Mouse (Mus musculus) WW6 (cell line): ENCODE data around the gene Igsf11.

Source experiments
- DNase-seq: peaks from one replicate; pipeline ENCODE4 v3.0.0-alpha.2; 2013; ENCODE audit warnings: low read depth, low spot score

Gene Igsf11

GRCm38 (mm10) chr16:38931519-38931918, 39.0 kb downstream of the Igsf11 start:
- no peak for DNase-seq

- no peak for DNase-seq
Measured at GRCm38 (mm10) chr16:38940805-38941204, 48.3 kb downstream of the Igsf11 start.

DNA sequence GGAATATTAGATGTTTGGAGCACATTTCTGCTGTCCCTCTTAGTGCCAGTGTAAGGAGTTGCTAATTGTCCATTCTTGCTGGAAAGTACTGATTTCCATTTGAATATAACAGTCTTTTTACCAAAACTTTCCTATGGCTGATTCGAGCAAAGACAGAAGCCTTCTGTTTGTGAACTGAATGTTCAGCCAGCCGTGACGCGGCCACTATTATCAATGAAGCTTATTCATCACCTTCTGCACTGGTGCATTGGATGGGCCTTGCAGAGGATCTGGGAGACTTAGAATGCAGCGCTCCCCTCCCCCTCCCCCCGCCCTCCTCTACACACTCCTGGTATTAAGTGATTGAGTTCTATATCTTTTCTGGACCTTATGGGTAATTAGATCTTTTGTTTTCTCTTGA, 48.8 kb downstream of the Igsf11 start:
- DNase-seq, result no peak

DNA sequence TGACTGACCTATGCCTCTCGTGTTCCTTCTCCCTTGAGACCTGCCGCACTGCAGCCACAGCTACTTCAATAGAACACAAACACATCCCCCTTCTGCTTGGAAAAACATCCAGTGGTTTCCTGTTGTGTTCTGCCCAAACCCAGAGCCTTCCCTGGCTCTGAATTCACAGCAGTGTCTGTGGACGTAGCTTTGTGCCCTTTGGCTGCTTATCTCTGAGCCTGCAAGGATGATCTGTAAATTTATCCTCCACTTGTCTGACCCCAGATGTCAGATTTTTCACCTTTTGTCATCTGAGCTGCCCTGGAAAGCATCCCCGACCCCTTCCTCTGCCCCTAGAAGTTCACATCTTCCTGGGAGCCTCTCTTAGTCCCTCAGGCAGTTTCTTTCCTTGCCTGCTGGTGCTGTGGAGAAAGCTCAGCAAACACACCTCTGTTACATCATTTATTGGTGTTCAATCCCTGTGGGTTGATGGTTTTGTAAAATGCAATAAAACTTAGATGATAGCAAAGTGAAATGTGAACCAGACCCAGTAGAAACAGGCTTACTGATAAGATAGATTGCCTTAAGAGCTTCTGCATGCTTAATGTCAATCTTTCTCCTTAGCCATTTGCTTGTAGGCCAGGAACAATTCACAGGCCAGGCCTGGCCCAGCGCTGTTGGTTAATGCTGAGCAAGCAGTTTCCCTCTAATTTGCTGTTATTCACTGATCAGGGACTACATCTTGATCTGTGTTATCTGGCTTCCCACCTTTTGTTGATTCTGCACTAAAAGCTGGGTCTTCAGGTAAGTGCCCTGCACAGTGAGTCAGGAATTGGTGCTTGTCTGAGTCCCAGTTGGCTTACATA, 51.5 kb downstream of the Igsf11 start:
- DNase-seq, result no peak

DNA sequence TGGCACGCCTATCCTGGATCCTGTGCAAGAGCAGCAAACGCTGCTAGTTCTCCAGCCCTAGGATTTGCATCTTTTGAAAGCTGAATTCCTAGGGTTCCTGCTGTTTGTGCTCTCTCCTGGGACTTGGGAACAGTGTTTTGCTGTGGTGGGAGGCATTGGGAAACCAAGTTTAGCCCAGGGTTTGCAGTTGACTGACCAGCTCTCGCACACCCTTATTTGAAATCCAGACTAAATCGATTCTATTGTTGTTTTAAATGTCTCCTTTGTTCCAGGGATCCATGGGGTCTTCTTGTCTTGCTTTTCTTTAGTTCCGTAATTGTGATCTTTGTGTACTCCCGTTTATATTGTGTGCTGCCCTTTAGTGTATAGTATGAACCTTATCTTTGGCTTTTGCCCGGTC, 52.6 kb downstream of the Igsf11 start:
- no peak for DNase-seq

DNA sequence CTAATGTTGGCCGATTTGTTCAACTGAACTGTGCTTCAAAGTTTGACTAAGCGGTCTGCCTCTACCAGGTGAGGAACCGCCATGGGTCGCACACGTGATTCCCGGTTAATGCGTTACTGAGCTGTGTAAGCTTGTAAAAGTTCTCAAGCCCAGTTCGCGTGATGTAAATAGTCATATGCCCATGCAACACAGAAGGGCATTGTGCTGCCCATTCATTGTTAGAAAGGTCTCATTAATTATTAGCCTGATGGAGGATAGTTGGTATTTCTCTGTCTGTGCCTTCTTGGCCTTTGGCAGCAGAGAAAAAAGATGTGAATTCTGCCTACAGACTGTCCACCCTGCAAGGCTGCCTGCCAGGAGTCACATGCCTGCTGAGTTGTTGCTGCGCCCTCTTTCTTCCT, 53.1 kb downstream of the Igsf11 start:
- DNase-seq, result no peak

DNA sequence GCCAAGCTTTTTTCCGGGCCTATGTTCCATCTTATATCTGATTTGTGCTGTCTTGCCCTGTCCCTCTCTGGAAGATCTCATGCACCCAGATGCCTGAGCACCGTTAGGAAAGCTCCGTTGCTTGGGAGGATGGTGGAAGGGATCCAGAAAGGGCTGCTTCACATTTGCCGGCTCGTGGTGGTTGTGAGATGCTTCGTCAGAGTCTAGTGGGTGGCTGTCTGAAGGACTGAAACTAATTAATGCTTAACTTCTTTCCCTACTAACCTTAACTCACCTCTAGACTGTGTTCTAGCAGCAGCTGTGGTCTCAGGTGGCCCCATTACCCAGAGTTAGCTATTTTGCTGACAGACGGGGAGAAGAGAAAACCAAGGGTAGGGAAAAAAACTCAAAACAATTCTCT, 54.0 kb downstream of the Igsf11 start:
- DNase-seq, result no peak

- no peak for DNase-seq
Measured at GRCm38 (mm10) chr16:38947141-38947879, 54.8 kb downstream of the Igsf11 start.

GRCm38 (mm10) chr16:38948441-38948840, 56.0 kb downstream of the Igsf11 start:
- DNase-seq, result no peak

- no peak for DNase-seq
Measured at GRCm38 (mm10) chr16:38952881-38953280, 60.4 kb downstream of the Igsf11 start.

- DNase-seq, result no peak
Measured at GRCm38 (mm10) chr16:38953821-38954220, 61.4 kb downstream of the Igsf11 start.

GRCm38 (mm10) chr16:38954501-38955288, 62.2 kb downstream of the Igsf11 start:
- DNase-seq, result no peak

DNA sequence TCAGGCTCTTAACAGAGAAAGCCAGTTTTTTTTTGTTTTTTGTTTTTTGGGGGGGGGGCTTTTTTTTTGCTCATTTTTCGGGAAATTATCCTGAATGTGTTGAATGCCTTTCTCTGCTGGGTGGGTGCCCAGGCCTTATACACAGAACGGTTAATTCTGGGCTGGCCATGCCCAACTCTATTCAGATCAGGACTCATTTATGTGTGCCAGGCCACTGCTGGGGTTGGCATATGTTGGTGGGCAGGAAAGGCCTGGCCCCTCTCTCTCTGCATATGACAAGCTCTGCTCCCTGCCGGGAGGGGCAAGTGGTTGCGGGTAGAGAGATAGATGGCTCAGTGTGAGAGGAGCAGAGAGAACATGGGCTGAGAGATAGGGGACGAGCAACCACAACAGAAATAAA, 62.8 kb downstream of the Igsf11 start:
- no peak for DNase-seq

DNA sequence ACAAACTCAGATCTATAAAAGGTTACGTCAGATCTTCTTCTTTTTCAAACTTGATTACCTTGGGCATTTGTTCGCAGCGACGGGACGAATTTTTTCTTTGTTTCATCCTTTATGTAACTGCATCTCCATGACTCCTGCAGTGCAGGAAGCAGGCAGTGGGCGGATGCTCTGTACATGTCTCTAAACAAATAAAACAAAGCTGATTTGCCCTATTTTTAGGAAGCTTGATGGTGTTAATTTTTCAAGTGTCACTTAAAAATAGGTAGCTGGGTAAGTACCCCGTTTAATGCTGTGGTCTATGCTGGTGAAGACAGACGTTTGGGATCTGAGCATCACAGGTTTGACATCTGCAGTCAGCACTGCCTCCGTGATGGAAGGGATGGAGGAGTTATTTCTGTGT, 66.3 kb downstream of the Igsf11 start:
- no peak for DNase-seq

DNA sequence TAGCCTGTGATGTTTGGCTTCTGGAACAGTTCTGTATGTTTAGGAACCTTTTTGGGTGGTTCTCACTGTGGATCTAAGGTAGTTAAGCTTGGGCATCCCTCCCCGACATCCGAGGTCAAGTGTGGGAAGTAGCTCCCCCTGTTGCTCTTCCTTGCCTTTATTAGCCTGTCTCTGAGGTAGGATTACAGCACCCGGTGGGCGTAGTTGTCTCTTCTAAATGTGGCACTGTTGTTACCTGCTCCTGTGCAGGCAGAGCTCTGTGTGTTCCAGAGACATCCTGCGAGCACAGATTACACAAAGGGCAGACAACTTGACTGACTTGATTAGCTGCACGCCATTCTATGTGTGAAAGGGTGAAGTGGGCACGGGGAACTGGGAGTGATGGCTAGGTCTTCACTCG, 68.1 kb downstream of the Igsf11 start:
- DNase-seq, result no peak

GRCm38 (mm10) chr16:38961865-38962264, 69.4 kb downstream of the Igsf11 start:
- no peak for DNase-seq

DNA sequence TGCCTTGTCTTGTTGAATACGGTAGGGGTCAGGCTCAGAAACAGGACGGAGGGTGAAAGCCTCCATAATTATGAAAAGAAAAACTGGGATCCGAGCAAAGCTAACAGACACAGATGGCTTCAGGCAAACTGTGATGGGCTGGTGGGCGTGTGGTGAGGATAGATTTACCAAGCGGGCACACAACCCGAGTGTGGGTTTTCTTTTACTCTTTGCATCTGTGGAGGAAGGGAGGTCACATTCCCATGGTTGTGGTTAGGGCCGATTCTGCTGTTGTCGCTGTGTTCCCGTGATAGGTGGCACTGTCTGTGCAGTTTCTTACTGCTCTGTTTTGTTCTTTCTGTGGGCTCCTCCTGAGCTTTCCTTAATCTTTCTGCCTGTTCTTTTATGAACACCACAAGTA, 70.2 kb downstream of the Igsf11 start:
- DNase-seq, result no peak

- no peak for DNase-seq
Measured at GRCm38 (mm10) chr16:38967026-38967425, 74.6 kb downstream of the Igsf11 start.

DNA sequence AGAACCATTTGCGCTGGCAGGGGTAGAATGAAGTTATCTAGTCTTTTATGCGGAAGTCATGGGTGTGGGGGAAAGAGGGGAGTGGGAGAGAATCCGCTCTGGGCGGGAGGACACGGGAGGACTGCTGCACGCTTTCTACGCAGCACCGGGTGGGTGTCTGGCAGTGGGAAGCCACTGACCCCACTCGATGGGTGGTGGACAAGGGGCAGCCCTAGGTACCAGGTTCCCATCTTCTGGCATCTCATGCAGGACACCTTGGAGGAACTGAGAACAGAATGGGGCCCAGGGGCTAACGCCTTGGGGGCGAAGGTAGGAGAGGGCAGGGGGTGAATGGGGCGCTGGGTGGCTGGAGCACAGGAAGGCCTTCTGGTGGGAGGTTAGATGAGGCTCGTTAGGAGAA, 83.7 kb downstream of the Igsf11 start:
- DNase-seq, result no peak

DNA sequence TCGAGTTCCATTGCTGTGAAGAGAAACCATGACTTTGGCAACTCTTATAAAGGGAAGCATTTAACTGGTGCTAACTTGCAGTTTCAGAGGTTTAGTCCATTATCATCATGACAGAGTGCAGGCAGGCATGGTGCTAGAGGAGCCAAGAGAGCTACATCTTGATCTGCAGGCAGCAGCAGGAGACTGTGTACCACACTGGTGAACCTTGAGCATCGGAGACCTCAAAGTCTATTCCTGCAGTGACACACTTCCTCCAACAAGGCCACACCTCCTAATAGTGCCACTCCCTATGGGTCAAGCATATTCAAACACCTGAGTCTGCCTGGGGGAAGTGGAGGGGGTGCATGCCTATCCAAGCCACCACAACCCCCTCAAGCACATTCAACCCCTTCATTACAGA, 86.1 kb downstream of the Igsf11 start:
- no peak for DNase-seq

DNA sequence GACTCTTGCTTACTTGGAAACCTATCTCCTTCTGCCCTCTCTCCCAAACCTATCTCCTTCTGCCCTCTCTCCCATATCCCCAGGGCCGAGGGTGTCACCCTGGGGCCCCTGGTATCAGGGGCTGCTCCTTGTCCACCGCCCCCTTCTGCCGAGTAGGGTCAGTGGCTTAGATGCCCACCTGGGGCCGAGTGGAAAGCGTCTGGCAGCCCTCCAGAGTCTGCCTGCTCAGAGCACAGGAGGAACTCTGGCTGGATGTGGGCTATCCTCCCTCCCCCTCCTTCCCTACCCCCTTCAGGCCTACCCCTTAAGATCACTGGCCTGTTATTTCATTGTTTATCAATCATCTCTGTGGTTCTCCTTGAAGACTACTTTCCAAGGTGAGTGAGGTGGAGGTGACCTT, 88.1 kb downstream of the Igsf11 start:
- no peak for DNase-seq

GRCm38 (mm10) chr16:38982051-38982450, 89.6 kb downstream of the Igsf11 start:
- no peak for DNase-seq
